Mouse (Mus musculus): ENCODE data around the gene Sowaha. TPM values are rescaled to one million over a fixed set of nuclear protein-coding genes. Genes with fewer than 3 reads are reported as not detected.

Sowaha gene
- 6.8 TPM in 2 replicates for total RNA-seq (2014; fragmentation: Nextera tagmentation)
- 2.1 and 3.0 TPM in 2 replicates for total RNA-seq (2017)
- polyA plus RNA-seq (2012), result 4.9 and 6.1 TPM in 2 replicates

GRCm38 (mm10) chr11:53479783-53480301 lies at the start of gene Sowaha, which contains the start of gene Gm9945:
Sowaha (minus strand) TSS chr11:53480274.
Gm9945 (plus strand) TSS chr11:53480166.
- TF ChIP-seq GATA1 (IDR thresholded peaks at IDR 0.05; ENCODE audit: borderline replicate concordance, low read length) (no peak), GATA2 (IDR thresholded peaks at IDR 0.05; ENCODE audit: borderline replicate concordance, low read depth, low read length) (no peak), CTCF (IDR thresholded peaks at IDR 0.05; ENCODE audit: low read depth, low read length) (no peak), POLR2AphosphoS5 (IDR thresholded peaks at IDR 0.05; ENCODE audit: insufficient replicate concordance, low read depth, low read length) (no peak), TAL1 (conservative IDR thresholded peaks at IDR 0.05; ENCODE audit: low read depth, low read length) (no peak)
- peaks cover 64% of the 10 kb centered on the region for H3K4me1 ChIP-seq (ENCODE audit: insufficient read depth, low read depth, low read length)

GRCm38 (mm10) chr11:53529253-53529557 lies 49.1 kb upstream of the Sowaha start:
- ATAC-seq (ENCODE audit: extremely low read depth, insufficient number of reproducible peaks, low FRiP score, poor library complexity, severe bottlenecking), result no peak
- H3K4me3 ChIP-seq (ENCODE audit: low read depth, low read length), result no peak overlapping the region
- H3K9me3 ChIP-seq (replicated peaks), result no peaks in the 10 kb centered on the region
- no peak for TF ChIP-seq POLR2AphosphoS5 (IDR thresholded peaks at IDR 0.05; ENCODE audit: insufficient replicate concordance, low read depth, low read length)
- no peak for TF ChIP-seq GATA2 (IDR thresholded peaks at IDR 0.05; ENCODE audit: borderline replicate concordance, low read depth, low read length)
- no peak for TF ChIP-seq TAL1 (conservative IDR thresholded peaks at IDR 0.05; ENCODE audit: low read depth, low read length)
- TF ChIP-seq GATA1 (IDR thresholded peaks at IDR 0.05; ENCODE audit: borderline replicate concordance, low read length), result no peak
- TF ChIP-seq CTCF (IDR thresholded peaks at IDR 0.05; ENCODE audit: low read depth, low read length), result no peak
- peaks cover 93% of the 10 kb centered on the region for H3K36me3 ChIP-seq (replicated peaks)
- no peak for DNase-seq (ENCODE audit: low spot score)
- no peaks in the 10 kb centered on the region for H3K27me3 ChIP-seq (ENCODE audit: insufficient read depth, low read length)
- peaks cover 57% of the 10 kb centered on the region for H3K4me1 ChIP-seq (ENCODE audit: insufficient read depth, low read depth, low read length)

More at GRCm38 (mm10) chr11:53479783-53480301, at the start of gene Sowaha, which contains the start of gene Gm9945:
- DNase-seq (ENCODE audit: low spot score) (peak; percentile 69), ATAC-seq (ENCODE audit: extremely low read depth, insufficient number of reproducible peaks, low FRiP score, poor library complexity, severe bottlenecking) (no peak)
- peaks cover 13% of the 10 kb centered on the region for H3K9me3 ChIP-seq (replicated peaks)
- peaks cover 9% of the 10 kb centered on the region for H3K27me3 ChIP-seq (ENCODE audit: insufficient read depth, low read length)
- peaks cover 12% of the 10 kb centered on the region for H3K36me3 ChIP-seq (replicated peaks)
- H3K4me3 ChIP-seq (ENCODE audit: low read depth, low read length), result peak within 1 kb of the TSS; percentile 81

- Histone ChIP-seq H3K36me3 (replicated peaks) (peaks cover 93% of the 10 kb centered on the region), H3K4me1 (ENCODE audit: insufficient read depth, low read depth, low read length) (peaks cover 61% of the 10 kb centered on the region), H3K4me3 (ENCODE audit: low read depth, low read length) (no peak overlapping the region), H3K9me3 (replicated peaks) (no peaks in the 10 kb centered on the region), H3K27me3 (ENCODE audit: insufficient read depth, low read length) (no peaks in the 10 kb centered on the region)
- TF ChIP-seq GATA1 (IDR thresholded peaks at IDR 0.05; ENCODE audit: borderline replicate concordance, low read length), result no peak
- no peak for TF ChIP-seq TAL1 (conservative IDR thresholded peaks at IDR 0.05; ENCODE audit: low read depth, low read length)
- no peak for TF ChIP-seq CTCF (IDR thresholded peaks at IDR 0.05; ENCODE audit: low read depth, low read length)
- no peak for TF ChIP-seq GATA2 (IDR thresholded peaks at IDR 0.05; ENCODE audit: borderline replicate concordance, low read depth, low read length)
- no peak for TF ChIP-seq POLR2AphosphoS5 (IDR thresholded peaks at IDR 0.05; ENCODE audit: insufficient replicate concordance, low read depth, low read length)
- DNase-seq (ENCODE audit: low spot score) (no peak), ATAC-seq (ENCODE audit: extremely low read depth, insufficient number of reproducible peaks, low FRiP score, poor library complexity, severe bottlenecking) (no peak)
Measured at GRCm38 (mm10) chr11:53528397-53529252, 48.6 kb upstream of the Sowaha start.

GRCm38 (mm10) chr11:53525461-53525860 lies 45.4 kb upstream of the Sowaha start:
- DNase-seq (ENCODE audit: low spot score) (no peak), ATAC-seq (ENCODE audit: extremely low read depth, insufficient number of reproducible peaks, low FRiP score, poor library complexity, severe bottlenecking) (no peak)
- H3K36me3 ChIP-seq (replicated peaks), result peaks cover 86% of the 10 kb centered on the region
- no peak overlapping the region for H3K4me3 ChIP-seq (ENCODE audit: low read depth, low read length)
- no peaks in the 10 kb centered on the region for H3K27me3 ChIP-seq (ENCODE audit: insufficient read depth, low read length)
- H3K4me1 ChIP-seq (ENCODE audit: insufficient read depth, low read depth, low read length), result peaks cover 86% of the 10 kb centered on the region
- H3K9me3 ChIP-seq (replicated peaks), result no peaks in the 10 kb centered on the region
- TF ChIP-seq TAL1 (conservative IDR thresholded peaks at IDR 0.05; ENCODE audit: low read depth, low read length), result no peak
- no peak for TF ChIP-seq CTCF (IDR thresholded peaks at IDR 0.05; ENCODE audit: low read depth, low read length)
- no peak for TF ChIP-seq GATA2 (IDR thresholded peaks at IDR 0.05; ENCODE audit: borderline replicate concordance, low read depth, low read length)
- no peak for TF ChIP-seq GATA1 (IDR thresholded peaks at IDR 0.05; ENCODE audit: borderline replicate concordance, low read length)
- TF ChIP-seq POLR2AphosphoS5 (IDR thresholded peaks at IDR 0.05; ENCODE audit: insufficient replicate concordance, low read depth, low read length), result no peak

GRCm38 (mm10) chr11:53524905-53525304 lies 44.8 kb upstream of the Sowaha start:
- H3K9me3 ChIP-seq (replicated peaks), result no peaks in the 10 kb centered on the region
- H3K4me1 ChIP-seq (ENCODE audit: insufficient read depth, low read depth, low read length), result peaks cover 89% of the 10 kb centered on the region
- H3K27me3 ChIP-seq (ENCODE audit: insufficient read depth, low read length), result no peaks in the 10 kb centered on the region
- DNase-seq (ENCODE audit: low spot score) (no peak), ATAC-seq (ENCODE audit: extremely low read depth, insufficient number of reproducible peaks, low FRiP score, poor library complexity, severe bottlenecking) (no peak)
- H3K36me3 ChIP-seq (replicated peaks), result peaks cover 80% of the 10 kb centered on the region
- TF ChIP-seq GATA2 (IDR thresholded peaks at IDR 0.05; ENCODE audit: borderline replicate concordance, low read depth, low read length) (no peak), CTCF (IDR thresholded peaks at IDR 0.05; ENCODE audit: low read depth, low read length) (peak; percentile 72)
- no peak overlapping the region for H3K4me3 ChIP-seq (ENCODE audit: low read depth, low read length)
